Mouse (Mus musculus) forebrain, embryonic 13.5 days (tissue): ENCODE data around the gene Lefty2. TPM values are rescaled to one million over a fixed set of nuclear protein-coding genes. Genes with fewer than 3 reads are reported as not detected.
"Not testable (repeated sequence)": the region's sequence is repeated elsewhere in the genome, so short reads cannot be mapped to it uniquely, and the experiment has no call there.

Source experiments
- ATAC-seq: fragments of 200-750 bp; cut with Nextera tagmentation; 2 replicates; pipeline ENCODE4 v1.8.0; 2017
- H3K27ac ChIP-seq: fragments of 300-500 bp; sonication (generic); 2 replicates; pipeline ENCODE4 v1.5.1; 2015; ENCODE audit warnings: inconsistent platforms, mild to moderate bottlenecking, moderate library complexity
- H3K27me3 ChIP-seq: fragments of 300-500 bp; sonication (generic); 2 replicates; pipeline ENCODE4 v1.6.1; 2015; ENCODE audit warnings: mild to moderate bottlenecking, inconsistent platforms
- H3K36me3 ChIP-seq: fragments of 300-500 bp; sonication (generic); 2 replicates; pipeline ENCODE4 v1.6.1; 2015; ENCODE audit warnings: mild to moderate bottlenecking, inconsistent platforms; ENCODE audit not compliant: poor library complexity, severe bottlenecking
- H3K4me1 ChIP-seq: fragments of 300-500 bp; sonication (generic); 2 replicates; pipeline ENCODE4 v1.6.1; 2015; ENCODE audit warnings: inconsistent platforms
- H3K4me2 ChIP-seq: fragments of 300-500 bp; sonication (generic); 2 replicates; pipeline ENCODE4 v1.6.1; 2015; ENCODE audit warnings: inconsistent platforms, mild to moderate bottlenecking, moderate library complexity
- H3K4me3 ChIP-seq: fragments of 300-500 bp; sonication (generic); 2 replicates; pipeline ENCODE4 v1.5.1; 2015; ENCODE audit warnings: mild to moderate bottlenecking, inconsistent platforms
- H3K9ac ChIP-seq: fragments of 300-500 bp; sonication (generic); 2 replicates; pipeline ENCODE4 v1.6.1; 2015; ENCODE audit warnings: mild to moderate bottlenecking, inconsistent platforms
- H3K9me3 ChIP-seq: fragments of 300-500 bp; sonication (generic); replicated peaks from 2 replicates; pipeline ENCODE4 v1.6.1; 2016; ENCODE audit warnings: inconsistent platforms
- WGBS: fragments of 180-500 bp; shearing (Covaris S2); methylation state at CpG from one replicate; pipeline ENCODE4 v1.1.7; 2015; 5-methylcytosine and 5-hydroxymethylcytosine counted together
- polyA plus RNA-seq: library from polyadenylated mRNA; unstranded; fragments of >200 nt; fragmentation: Nextera tagmentation; extraction: Ambion mirVana; gene quantifications from 2 replicates; pipeline ENCODE4 v1.2.1, GENCODE M21; 2015

Gene Lefty2
- polyA plus RNA-seq, 1 experiment from 2014 or later: 0.41 TPM

- Histone ChIP-seq H3K4me1 (0 out of 2 replicates have a peak, but pooled peaks cover 4% of the 10 kb centered on the region), H3K9me3 (no peaks in the 10 kb centered on the region)
- no peak for ATAC-seq
Observed at GRCm38 (mm10) chr1:180919686-180920085, 26.8 kb downstream of the Lefty2 start.

DNA sequence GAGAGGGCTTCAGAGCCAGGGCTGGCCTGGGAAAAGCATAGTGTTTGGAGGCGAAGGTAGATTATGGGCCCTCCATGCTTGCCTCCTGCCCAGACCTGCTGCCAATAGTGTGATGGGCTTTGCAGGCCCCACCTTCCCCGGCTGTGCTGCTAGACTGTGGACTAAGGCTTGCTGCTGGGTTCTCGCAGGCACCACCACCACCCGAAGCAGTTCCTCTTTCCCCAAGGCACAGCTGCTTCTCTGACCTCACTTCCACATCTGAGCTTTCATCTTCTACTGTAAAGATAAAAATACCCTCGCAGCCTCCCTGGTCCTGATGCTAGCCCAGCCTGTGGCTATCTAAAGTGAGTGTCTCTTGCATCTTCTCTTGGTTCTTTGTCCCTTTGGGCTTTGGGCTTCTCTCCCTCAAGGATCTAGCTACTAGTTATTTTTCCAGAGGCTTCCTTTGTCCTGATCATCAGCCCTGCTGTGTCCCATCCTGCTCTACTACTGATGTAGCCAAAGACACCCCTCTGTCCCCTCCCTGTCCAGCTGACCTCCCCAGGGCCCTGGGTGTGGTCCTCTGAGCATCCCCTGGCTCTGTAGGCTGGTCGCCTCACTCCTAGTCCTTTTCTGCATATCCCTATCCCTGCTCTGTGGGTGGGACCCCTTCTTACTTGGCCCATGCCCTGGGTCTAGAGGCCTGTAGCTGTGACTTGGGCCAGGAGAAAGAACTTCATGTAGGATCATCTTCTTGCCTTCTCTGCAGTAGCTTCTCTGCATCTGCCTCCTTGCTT lies 29.6 kb downstream of the Lefty2 start:
- no peak overlapping the region for H3K4me3 ChIP-seq
- 77% methylated on average over 6 of the region's 6 CpGs for whole genome bisulfite sequencing
- ATAC-seq: no peak
- H3K4me2 ChIP-seq: no peak overlapping the region
- no peak overlapping the region for H3K9ac ChIP-seq
- H3K27ac ChIP-seq: no peak overlapping the region
- no peaks in the 10 kb centered on the region for H3K36me3 ChIP-seq
- H3K27me3 ChIP-seq: no peaks in the 10 kb centered on the region
- 0 out of 2 replicates have a peak, but pooled peaks cover 4% of the 10 kb centered on the region for H3K4me1 ChIP-seq
- H3K9me3 ChIP-seq: no peaks in the 10 kb centered on the region

More at GRCm38 (mm10) chr1:180919686-180920085, 26.8 kb downstream of the Lefty2 start:
- H3K4me2 ChIP-seq: no peak overlapping the region
- no peaks in the 10 kb centered on the region for H3K36me3 ChIP-seq
- no peak overlapping the region for H3K9ac ChIP-seq
- no peak overlapping the region for H3K4me3 ChIP-seq
- H3K27me3 ChIP-seq: no peaks in the 10 kb centered on the region
- 25% methylated on average over 8 of the region's 8 CpGs for WGBS
- no peak overlapping the region for H3K27ac ChIP-seq

DNA sequence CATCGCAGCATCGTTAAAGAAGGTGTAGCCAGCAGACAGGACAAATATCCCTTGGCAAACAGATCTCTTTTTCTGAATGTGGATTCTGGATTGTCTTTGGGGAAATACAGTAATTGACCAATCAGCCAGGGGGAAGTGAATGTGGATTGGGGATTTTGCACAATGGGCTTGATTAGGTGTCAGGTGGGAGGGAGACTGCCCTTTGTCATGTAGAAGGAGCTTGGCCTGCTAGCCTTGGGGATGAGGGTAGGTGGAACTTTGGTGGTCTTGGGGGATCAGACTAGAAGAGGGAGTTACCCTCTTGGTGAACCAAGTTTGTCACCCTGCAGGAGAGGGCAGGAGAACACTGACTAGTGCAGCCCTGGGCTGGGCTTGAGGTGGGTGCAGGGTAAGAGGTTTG lies 31.8 kb downstream of the Lefty2 start:
- H3K36me3 ChIP-seq: no peaks in the 10 kb centered on the region
- H3K9ac ChIP-seq: no peak overlapping the region
- H3K27me3 ChIP-seq: no peaks in the 10 kb centered on the region
- H3K4me3 ChIP-seq: no peak overlapping the region
- no peak overlapping the region for H3K4me2 ChIP-seq
- H3K27ac ChIP-seq: no peak overlapping the region
- ATAC-seq: no peak
- H3K9me3 ChIP-seq: no peaks in the 10 kb centered on the region
- WGBS: 40% methylated on average over 2 of the region's 2 CpGs
- H3K4me1 ChIP-seq: no peaks in the 10 kb centered on the region

- no peaks in the 10 kb centered on the region for H3K9me3 ChIP-seq
- H3K9ac ChIP-seq: no peak overlapping the region
- no peak overlapping the region for H3K4me3 ChIP-seq
- 68% methylated on average over 4 of the region's 4 CpGs for WGBS
- no peak for ATAC-seq
- no peaks in the 10 kb centered on the region for H3K4me1 ChIP-seq
- H3K27ac ChIP-seq: no peak overlapping the region
- no peaks in the 10 kb centered on the region for H3K36me3 ChIP-seq
- no peak overlapping the region for H3K4me2 ChIP-seq
- no peaks in the 10 kb centered on the region for H3K27me3 ChIP-seq
Observed at GRCm38 (mm10) chr1:180926286-180926685, 33.4 kb downstream of the Lefty2 start.

DNA sequence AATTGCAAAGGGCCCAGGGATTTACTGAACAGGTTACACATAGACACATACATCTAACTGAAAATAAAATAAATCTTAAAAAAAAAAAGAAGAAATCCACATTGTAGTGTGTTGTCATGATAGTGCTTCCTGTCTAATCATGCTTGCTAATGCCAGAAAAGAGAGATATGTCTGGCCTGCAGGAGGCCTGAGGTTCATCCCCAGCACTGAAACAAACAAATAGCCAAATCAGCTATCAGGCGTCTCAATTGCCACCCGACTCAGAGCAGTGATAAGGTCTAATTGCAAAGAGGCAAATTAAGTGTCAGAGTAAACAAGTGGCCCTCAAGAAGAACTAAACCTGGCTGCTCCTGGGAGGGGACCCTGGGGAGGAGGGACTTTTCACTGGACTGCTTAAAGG lies 36.7 kb downstream of the Lefty2 start:
- H3K9ac ChIP-seq: no peak overlapping the region
- H3K27me3 ChIP-seq: peaks cover 18% of the 10 kb centered on the region
- H3K36me3 ChIP-seq: no peaks in the 10 kb centered on the region
- WGBS: 67% methylated on average over 2 of the region's 2 CpGs
- peaks cover 4% of the 10 kb centered on the region; the same call in 1 of the 2 replicates for H3K4me1 ChIP-seq
- no peak overlapping the region for H3K4me3 ChIP-seq
- no peak for ATAC-seq
- H3K4me2 ChIP-seq: no peak overlapping the region
- H3K27ac ChIP-seq: no peak overlapping the region
- no peaks in the 10 kb centered on the region for H3K9me3 ChIP-seq

DNA sequence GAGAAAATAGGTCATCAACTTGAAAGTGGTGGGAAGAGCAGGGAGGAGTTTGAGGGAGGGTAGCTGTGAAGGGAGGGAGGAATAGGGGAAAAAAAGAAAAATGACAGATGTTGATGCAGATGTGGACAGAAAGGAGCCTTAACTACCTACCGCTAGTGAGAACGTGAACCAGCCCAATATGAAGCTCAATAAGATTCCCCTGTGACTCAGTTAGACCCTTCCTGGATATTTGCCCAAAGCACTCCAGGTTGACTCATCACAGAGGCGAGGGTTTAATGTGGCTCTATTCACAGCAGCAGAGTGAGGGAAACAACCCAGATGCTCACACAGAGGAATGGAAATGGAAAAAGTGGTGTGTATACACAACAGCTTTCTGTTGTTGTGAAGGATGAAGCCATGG lies 38.2 kb downstream of the Lefty2 start:
- WGBS: 71% methylated on average over 3 of the region's 3 CpGs
- no peak for ATAC-seq

GRCm38 (mm10) chr1:180933659-180934058 lies 40.8 kb downstream of the Lefty2 start:
- H3K4me3 ChIP-seq: no peak overlapping the region
- H3K27ac ChIP-seq: no peak overlapping the region
- H3K4me2 ChIP-seq: no peak overlapping the region
- peaks cover 4% of the 10 kb centered on the region; the same call in 1 of the 2 replicates for H3K4me1 ChIP-seq
- H3K9me3 ChIP-seq: no peaks in the 10 kb centered on the region
- peaks cover 53% of the 10 kb centered on the region for H3K27me3 ChIP-seq
- ATAC-seq: no peak
- no peaks in the 10 kb centered on the region for H3K36me3 ChIP-seq
- whole genome bisulfite sequencing: 11% methylated on average over 6 of the region's 6 CpGs
- no peak overlapping the region for H3K9ac ChIP-seq

More for the DNA sequence above, 38.2 kb downstream of the Lefty2 start:
- Histone ChIP-seq H3K4me1 (peaks cover 4% of the 10 kb centered on the region; the same call in 1 of the 2 replicates), H3K4me2 (no peak overlapping the region), H3K4me3 (no peak overlapping the region), H3K27ac (no peak overlapping the region), H3K27me3 (peaks cover 33% of the 10 kb centered on the region), H3K36me3 (no peaks in the 10 kb centered on the region), H3K9ac (no peak overlapping the region), H3K9me3 (no peaks in the 10 kb centered on the region)

DNA sequence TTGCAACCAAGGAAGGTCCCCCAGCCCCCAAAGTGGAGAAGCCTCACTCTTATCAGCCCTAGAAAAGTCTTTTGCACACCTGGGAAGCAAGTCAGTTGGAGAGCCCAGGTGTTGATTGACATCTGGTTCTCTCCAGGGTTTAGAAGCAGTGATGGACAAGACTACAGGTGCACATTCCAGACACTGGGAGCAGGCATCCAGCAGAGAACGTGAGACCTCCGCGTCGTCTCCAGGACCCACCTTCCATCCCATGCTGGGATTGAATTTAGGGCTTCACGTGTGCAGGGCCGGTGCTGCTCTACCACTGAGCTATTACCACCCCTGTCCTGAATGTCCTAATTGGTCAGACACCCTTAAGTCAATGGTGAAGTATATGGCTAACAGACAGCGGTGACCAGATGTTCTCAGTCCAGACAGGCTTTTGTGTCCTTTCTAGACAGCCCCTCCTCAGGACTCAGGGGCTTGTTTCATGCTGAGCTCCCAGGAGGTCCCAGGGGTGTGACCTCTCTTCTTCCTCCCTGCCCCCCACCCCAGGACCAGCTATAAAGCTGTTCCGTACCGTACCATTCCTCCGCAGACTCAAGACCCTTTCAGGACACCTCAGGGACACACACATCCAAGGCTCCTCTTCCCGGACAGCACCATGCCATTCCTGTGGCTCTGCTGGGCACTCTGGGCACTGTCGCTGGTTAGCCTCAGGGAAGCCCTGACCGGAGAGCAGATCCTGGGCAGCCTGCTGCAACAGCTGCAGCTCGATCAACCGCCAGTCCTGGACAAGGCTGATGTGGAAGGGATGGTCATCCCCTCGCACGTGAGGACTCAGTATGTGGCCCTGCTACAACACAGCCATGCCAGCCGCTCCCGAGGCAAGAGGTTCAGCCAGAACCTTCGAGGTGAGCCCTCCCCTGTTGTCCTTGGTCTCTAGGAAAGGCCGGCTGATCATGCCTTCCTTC lies 41.8 kb downstream of the Lefty2 start, which contains the start of gene Lefty1:
TSS of gene Lefty1 (plus strand) at position 556 of the 953 bp plus-strand sequence.
- H3K27me3 ChIP-seq: peaks cover 53% of the 10 kb centered on the region
- ATAC-seq: no peak
- H3K27ac ChIP-seq: no peak within 1 kb of the TSS
- no peak within 1 kb of the TSS for H3K4me3 ChIP-seq
- H3K9me3 ChIP-seq: no peaks in the 10 kb centered on the region
- H3K9ac ChIP-seq: no peak within 1 kb of the TSS
- 12% methylated on average over 21 of the region's 21 CpGs for WGBS
- peaks cover 4% of the 10 kb centered on the region; the same call in 1 of the 2 replicates for H3K4me1 ChIP-seq
- H3K36me3 ChIP-seq: no peaks in the 10 kb centered on the region
- H3K4me2 ChIP-seq: no peak within 1 kb of the TSS

DNA sequence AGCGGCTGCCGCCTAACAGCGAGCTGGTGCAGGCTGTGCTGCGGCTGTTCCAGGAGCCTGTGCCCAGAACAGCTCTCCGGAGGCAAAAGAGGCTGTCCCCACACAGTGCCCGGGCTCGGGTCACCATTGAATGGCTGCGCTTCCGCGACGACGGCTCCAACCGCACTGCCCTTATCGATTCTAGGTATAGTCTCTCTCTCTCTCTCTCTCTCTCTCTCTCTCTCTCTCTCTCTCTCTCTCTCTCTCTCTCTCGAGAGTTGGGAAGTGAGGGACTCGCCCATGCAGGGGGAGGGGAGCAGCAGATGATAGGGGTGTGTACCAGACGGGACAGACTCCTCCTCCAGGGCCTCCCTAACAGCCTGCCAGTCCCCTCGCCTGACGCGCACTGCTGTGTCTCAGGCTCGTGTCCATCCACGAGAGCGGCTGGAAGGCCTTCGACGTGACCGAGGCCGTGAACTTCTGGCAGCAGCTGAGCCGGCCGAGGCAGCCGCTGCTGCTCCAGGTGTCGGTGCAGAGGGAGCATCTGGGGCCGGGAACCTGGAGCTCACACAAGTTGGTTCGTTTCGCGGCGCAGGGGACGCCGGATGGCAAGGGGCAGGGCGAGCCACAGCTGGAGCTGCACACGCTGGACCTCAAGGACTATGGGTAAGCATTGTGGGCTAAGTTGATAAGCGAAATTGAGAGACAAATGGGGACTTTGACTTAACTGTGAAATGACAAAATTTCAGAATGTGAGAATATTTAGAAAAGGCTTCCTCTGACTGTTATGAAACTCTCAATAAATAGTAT lies 43.9 kb downstream of the Lefty2 start:
- H3K4me3 ChIP-seq: peak overlapping the region; percentile 21
- not testable (repeated sequence) for H3K36me3 ChIP-seq, H3K4me1 ChIP-seq, H3K9ac ChIP-seq, H3K27ac ChIP-seq, H3K9me3 ChIP-seq
- 1% methylated on average over 30 of the region's 41 CpGs for WGBS
- H3K27me3 ChIP-seq: peaks cover 74% of the 10 kb centered on the region
- ATAC-seq: peak; percentile 81; the same call in 1 of the 2 replicates
- H3K4me2 ChIP-seq: peak overlapping the region; percentile 51

- ATAC-seq: not testable (repeated sequence)
Observed at GRCm38 (mm10) chr1:180937631-180938030, 44.7 kb downstream of the Lefty2 start.

GRCm38 (mm10) chr1:180938781-180939180 lies 45.9 kb downstream of the Lefty2 start:
- H3K9ac ChIP-seq, H3K27ac ChIP-seq, H3K4me3 ChIP-seq, H3K9me3 ChIP-seq, ATAC-seq, H3K36me3 ChIP-seq, H3K4me2 ChIP-seq: not testable (repeated sequence)
- WGBS: 75% methylated on average over 2 of the region's 2 CpGs
- peaks cover 19% of the 10 kb centered on the region for H3K4me1 ChIP-seq
- peaks cover 84% of the 10 kb centered on the region for H3K27me3 ChIP-seq

More at GRCm38 (mm10) chr1:180937631-180938030, 44.7 kb downstream of the Lefty2 start:
- H3K36me3 ChIP-seq, H3K4me3 ChIP-seq, H3K9me3 ChIP-seq, H3K9ac ChIP-seq, H3K27ac ChIP-seq, H3K4me2 ChIP-seq: not testable (repeated sequence)
- Histone ChIP-seq H3K4me1 (peaks cover 16% of the 10 kb centered on the region), H3K27me3 (peaks cover 82% of the 10 kb centered on the region)
- 13% methylated on average over 13 of the region's 13 CpGs for WGBS
